Mouse (Mus musculus) lung, postnatal 0 days (tissue): ENCODE results near the gene Lhpp. TPM values are rescaled to one million over a fixed set of nuclear protein-coding genes. Genes with fewer than 3 reads are reported as not detected.
"Not testable (repeated sequence)": the region's sequence is repeated elsewhere in the genome, so short reads cannot be mapped to it uniquely, and the experiment has no call there.

Experiments used
- ATAC-seq: fragments of 200-750 bp; cut with Nextera tagmentation; 2 replicates; pipeline ENCODE4 v1.8.0; 2017; ENCODE audit warnings: moderate library complexity
- DNase-seq: peaks from one replicate; pipeline ENCODE4 v3.0.0-alpha.2; 2016; ENCODE audit warnings: low spot score
- H3K27ac ChIP-seq: fragments of 300-500 bp; sonication (generic); 2 replicates; pipeline ENCODE4 v1.5.1; 2014; ENCODE audit warnings: antibody characterized with exemption, mild to moderate bottlenecking, low read length, mixed read lengths
- H3K27me3 ChIP-seq: fragments of 300-500 bp; sonication (generic); replicated peaks from 2 replicates; pipeline ENCODE4 v1.6.1; 2014; ENCODE audit warnings: low read length, mixed read lengths; ENCODE audit not compliant: insufficient read depth
- H3K36me3 ChIP-seq: fragments of 300-500 bp; sonication (generic); 2 replicates; pipeline ENCODE4 v1.6.1; 2014; ENCODE audit warnings: low read length, mixed read lengths; ENCODE audit not compliant: insufficient read depth
- H3K4me1 ChIP-seq: fragments of 300-500 bp; sonication (generic); 2 replicates; pipeline ENCODE4 v1.6.1; 2014; ENCODE audit warnings: antibody characterized with exemption, low read depth, low read length, mixed read lengths; ENCODE audit not compliant: insufficient read depth
- H3K4me2 ChIP-seq: fragments of 300-500 bp; sonication (generic); replicated peaks from 2 replicates; pipeline ENCODE4 v1.6.1; 2014; ENCODE audit warnings: low read depth, mild to moderate bottlenecking, low read length, moderate library complexity, mixed read lengths
- H3K4me3 ChIP-seq: fragments of 300-500 bp; sonication (generic); 2 replicates; pipeline ENCODE4 v1.5.1; 2014; ENCODE audit warnings: low read depth, low read length
- H3K9ac ChIP-seq: fragments of 300-500 bp; sonication (generic); replicated peaks from 2 replicates; pipeline ENCODE4 v1.6.1; 2014; ENCODE audit warnings: low read depth, mild to moderate bottlenecking
- H3K9me3 ChIP-seq: fragments of 300-500 bp; sonication (generic); 2 replicates; pipeline ENCODE4 v1.6.1; 2016; ENCODE audit warnings: low read length, mixed read lengths
- CTCF ChIP-seq: IDR thresholded peaks from 2 replicates; pipeline ENCODE4 v1.5.1; 2016; ENCODE audit warnings: antibody characterized with exemption, mild to moderate bottlenecking
- EP300 ChIP-seq: IDR thresholded peaks from 2 replicates; pipeline ENCODE4 v1.6.1; 2016; ENCODE audit warnings: antibody characterized with exemption, mild to moderate bottlenecking, control low read depth
- WGBS: fragments of 180-500 bp; shearing (Covaris S2); extraction: QIAGEN DNeasy Blood & Tissue Kit; methylation state at CpG from one replicate; pipeline ENCODE4 v1.1.7; 2014; 5-methylcytosine and 5-hydroxymethylcytosine counted together
- polyA plus RNA-seq: library from polyadenylated mRNA; unstranded; fragments of >200 nt; fragmentation: Nextera tagmentation; extraction: Ambion mirVana; gene quantifications from 2 replicates; pipeline ENCODE4 v1.2.1, GENCODE M21; 2015

Lhpp gene
- polyA plus RNA-seq, 1 experiment from 2014 or later: 5.9 TPM

GRCm38 (mm10) chr7:132658058-132658450, 47.6 kb downstream of the Lhpp start:
- WGBS: 7% methylated on average over 9 of the region's 9 CpGs
- H3K4me2 ChIP-seq: no peak overlapping the region

GRCm38 (mm10) chr7:132658688-132659087, 48.2 kb downstream of the Lhpp start:
- ATAC-seq: no peak
- Histone ChIP-seq H3K36me3 (no peaks in the 10 kb centered on the region), H3K27me3 (no peaks in the 10 kb centered on the region), H3K4me1 (peaks cover 35% of the 10 kb centered on the region), H3K9me3 (no peaks in the 10 kb centered on the region), H3K4me3 (no peak overlapping the region), H3K4me2 (no peak overlapping the region), H3K9ac (no peak overlapping the region), H3K27ac (peak overlapping the region; percentile 73)
- WGBS: 67% methylated on average over 5 of the region's 5 CpGs
- TF ChIP-seq EP300 (no peak), CTCF (no peak)
- DNase-seq: no peak

More at GRCm38 (mm10) chr7:132658058-132658450, 47.6 kb downstream of the Lhpp start:
- peaks cover 35% of the 10 kb centered on the region for H3K4me1 ChIP-seq
- no peak for TF ChIP-seq EP300
- TF ChIP-seq CTCF: no peak
- ATAC-seq: no peak
- H3K4me3 ChIP-seq: no peak overlapping the region
- no peak overlapping the region for H3K9ac ChIP-seq
- no peaks in the 10 kb centered on the region for H3K27me3 ChIP-seq
- H3K9me3 ChIP-seq: no peaks in the 10 kb centered on the region
- H3K27ac ChIP-seq: peak overlapping the region; percentile 73
- peak; percentile 47 for DNase-seq
- H3K36me3 ChIP-seq: no peaks in the 10 kb centered on the region

GRCm38 (mm10) chr7:132659633-132660032, 49.2 kb downstream of the Lhpp start:
- no peak for TF ChIP-seq CTCF
- TF ChIP-seq EP300: no peak
- Histone ChIP-seq H3K4me3 (no peak overlapping the region), H3K27ac (peak overlapping the region; percentile 73; the same call in 1 of the 2 replicates), H3K4me2 (no peak overlapping the region), H3K4me1 (peaks cover 35% of the 10 kb centered on the region), H3K9ac (no peak overlapping the region), H3K27me3 (no peaks in the 10 kb centered on the region), H3K9me3 (no peaks in the 10 kb centered on the region), H3K36me3 (no peaks in the 10 kb centered on the region)
- DNase-seq: no peak
- WGBS: 42% methylated on average over 7 of the region's 7 CpGs
- ATAC-seq: no peak

- DNase-seq (peak; percentile 73), ATAC-seq (peak; percentile 82)
- peak overlapping the region; percentile 81 for H3K27ac ChIP-seq
- H3K4me1 ChIP-seq: peaks cover 23% of the 10 kb centered on the region
- 49% methylated on average over 6 of the region's 6 CpGs for WGBS
- H3K27me3 ChIP-seq, H3K4me2 ChIP-seq, H3K9ac ChIP-seq, H3K36me3 ChIP-seq, H3K4me3 ChIP-seq, H3K9me3 ChIP-seq: not testable (repeated sequence)
- TF ChIP-seq EP300: peak; percentile 51; the same call in 1 of the 2 replicates
Measured at GRCm38 (mm10) chr7:132662831-132663230, 52.4 kb downstream of the Lhpp start.

- H3K27ac ChIP-seq: no peak overlapping the region
- no peak for DNase-seq
- ATAC-seq: no peak
- peaks cover 12% of the 10 kb centered on the region; the same call in 1 of the 2 replicates for H3K4me1 ChIP-seq
- H3K4me3 ChIP-seq: no peak overlapping the region
- H3K36me3 ChIP-seq: no peaks in the 10 kb centered on the region
- no peak overlapping the region for H3K9ac ChIP-seq
- 89% methylated on average over 6 of the region's 6 CpGs for WGBS
- H3K9me3 ChIP-seq: no peaks in the 10 kb centered on the region
- H3K27me3 ChIP-seq: no peaks in the 10 kb centered on the region
- no peak for TF ChIP-seq CTCF
- TF ChIP-seq EP300: no peak
- no peak overlapping the region for H3K4me2 ChIP-seq
Measured at GRCm38 (mm10) chr7:132664815-132665214, 54.4 kb downstream of the Lhpp start.

GRCm38 (mm10) chr7:132665664-132666382, 55.4 kb downstream of the Lhpp start:
- WGBS: 79% methylated on average over 5 of the region's 8 CpGs
- TF ChIP-seq EP300 (no peak), CTCF (no peak)
- Histone ChIP-seq H3K9ac (no peak overlapping the region), H3K4me1 (peaks cover 6% of the 10 kb centered on the region; the same call in 1 of the 2 replicates), H3K27me3 (no peaks in the 10 kb centered on the region), H3K27ac (no peak overlapping the region), H3K4me2 (no peak overlapping the region), H3K9me3 (no peaks in the 10 kb centered on the region), H3K4me3 (no peak overlapping the region), H3K36me3 (no peaks in the 10 kb centered on the region)
- no peak for DNase-seq
- ATAC-seq: no peak
